Mouse (Mus musculus) thymus, adult 2 months (tissue): ENCODE results near the gene Il18bp. TPM values are rescaled to one million over a fixed set of nuclear protein-coding genes. Genes with fewer than 3 reads are reported as not detected.

Experiments used
- DNase-seq: peaks from one replicate; pipeline ENCODE4 v3.0.0; 2021
- H3K27ac ChIP-seq: fragments of 200-500 bp; 2 replicates; pipeline ENCODE4 v1.5.1; 2012; ENCODE audit warnings: low read length, control low read depth; ENCODE audit not compliant: control insufficient read depth, insufficient read depth
- H3K27me3 ChIP-seq: fragments of 200-500 bp; 2 replicates; pipeline ENCODE4 v1.6.1; 2012; ENCODE audit warnings: mild to moderate bottlenecking, low read length, moderate library complexity, mixed read lengths; ENCODE audit not compliant: control insufficient read depth, insufficient read depth
- H3K36me3 ChIP-seq: fragments of 200-500 bp; 2 replicates; pipeline ENCODE4 v1.6.1; 2012; ENCODE audit warnings: mild to moderate bottlenecking, low read length, moderate library complexity; ENCODE audit not compliant: control insufficient read depth, insufficient read depth
- H3K4me1 ChIP-seq: fragments of 200-500 bp; replicated peaks from 2 replicates; pipeline ENCODE4 v1.6.1; 2012; ENCODE audit warnings: low read length; ENCODE audit not compliant: control insufficient read depth, insufficient read depth
- H3K4me3 ChIP-seq: fragments of 200-500 bp; 2 replicates; pipeline ENCODE4 v1.5.1; 2012; ENCODE audit warnings: mild to moderate bottlenecking, low read length, control low read depth, moderate library complexity; ENCODE audit not compliant: control insufficient read depth, insufficient read depth
- CTCF ChIP-seq: fragments of 200-500 bp; IDR thresholded peaks from 2 replicates; pipeline ENCODE4 v1.5.1; 2012; ENCODE audit warnings: mild to moderate bottlenecking, control low read depth, low read length, moderate library complexity, borderline replicate concordance; ENCODE audit not compliant: control insufficient read depth, poor library complexity, insufficient read depth; ENCODE audit errors: extremely low read depth
- POLR2A ChIP-seq: fragments of 200-500 bp; IDR thresholded peaks from 2 replicates; pipeline ENCODE4 v1.6.1; 2012; ENCODE audit warnings: mild to moderate bottlenecking, low read length, control low read depth, moderate library complexity; ENCODE audit not compliant: control insufficient read depth, poor library complexity, insufficient read depth; ENCODE audit errors: extremely low read depth
- WGBS: fragments of 180-500 bp; shearing (Covaris S2); methylation state at CpG from one replicate; pipeline ENCODE4 v1.1.7; 2018; 5-methylcytosine and 5-hydroxymethylcytosine counted together
- polyA plus RNA-seq: library from polyadenylated mRNA; depleted of rRNA; stranded (reverse); fragments of >200 nt; gene quantifications from 2 replicates; pipeline ENCODE4 v1.2.3, GENCODE M21; 2012

Gene Il18bp
- polyA plus RNA-seq, 1 experiment: 80.7 TPM

DNA sequence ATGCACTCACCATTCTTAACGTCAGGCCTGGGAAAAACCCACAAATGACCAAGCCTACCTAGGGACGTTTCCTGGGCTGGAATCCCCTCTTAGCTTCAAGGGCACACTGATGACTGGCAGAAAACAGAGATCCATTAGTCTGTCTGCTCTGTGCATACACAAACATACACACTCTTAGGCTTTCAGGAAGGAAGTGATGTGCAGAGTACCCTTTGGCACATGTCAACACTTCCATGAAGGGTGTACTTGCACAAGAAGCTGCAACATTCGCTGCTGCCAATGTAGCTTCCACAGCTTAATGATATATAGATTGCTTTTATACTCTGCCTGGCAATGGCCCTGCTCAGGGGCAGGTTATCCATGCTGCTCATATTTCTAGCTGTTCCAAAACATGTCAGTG is 872 bp upstream of the Il18bp start:
- no peak for DNase-seq
- Histone ChIP-seq H3K4me3 (no peak overlapping the region), H3K27me3 (no peaks in the 10 kb centered on the region), H3K36me3 (peaks cover 37% of the 10 kb centered on the region), H3K27ac (no peak overlapping the region; the same call in 1 of the 2 replicates), H3K4me1 (no peaks in the 10 kb centered on the region)
- TF ChIP-seq POLR2A (no peak), CTCF (no peak)
- WGBS: 72% methylated on average over 3 of the region's 3 CpGs

DNA sequence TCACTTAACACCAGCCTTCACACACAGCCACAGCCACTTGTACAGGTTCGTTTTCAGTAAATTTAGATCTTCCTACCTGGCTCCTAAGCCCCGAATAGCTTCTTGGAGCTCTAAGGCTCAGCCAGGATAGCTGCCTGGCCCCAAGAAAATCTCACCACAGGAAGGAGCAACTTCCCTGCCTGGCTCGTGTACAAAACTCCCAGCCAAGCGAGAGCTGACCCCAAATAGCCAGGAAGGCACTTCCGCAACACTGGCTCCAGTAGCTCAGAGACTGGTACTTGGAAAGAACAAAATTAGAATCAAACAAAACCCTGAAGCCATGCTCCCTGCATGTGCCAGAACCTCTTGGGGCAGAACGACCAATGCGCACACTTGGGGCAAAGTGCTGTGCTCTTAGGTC is 456 bp downstream of the Il18bp start:
- DNase-seq: no peak
- Histone ChIP-seq H3K27ac (peak overlapping the region; percentile 4; the same call in 1 of the 2 replicates), H3K36me3 (peaks cover 47% of the 10 kb centered on the region), H3K4me1 (no peaks in the 10 kb centered on the region), H3K27me3 (no peaks in the 10 kb centered on the region), H3K4me3 (no peak overlapping the region)
- 85% methylated on average over 7 of the region's 7 CpGs for WGBS
- TF ChIP-seq POLR2A (no peak), CTCF (no peak)

DNA sequence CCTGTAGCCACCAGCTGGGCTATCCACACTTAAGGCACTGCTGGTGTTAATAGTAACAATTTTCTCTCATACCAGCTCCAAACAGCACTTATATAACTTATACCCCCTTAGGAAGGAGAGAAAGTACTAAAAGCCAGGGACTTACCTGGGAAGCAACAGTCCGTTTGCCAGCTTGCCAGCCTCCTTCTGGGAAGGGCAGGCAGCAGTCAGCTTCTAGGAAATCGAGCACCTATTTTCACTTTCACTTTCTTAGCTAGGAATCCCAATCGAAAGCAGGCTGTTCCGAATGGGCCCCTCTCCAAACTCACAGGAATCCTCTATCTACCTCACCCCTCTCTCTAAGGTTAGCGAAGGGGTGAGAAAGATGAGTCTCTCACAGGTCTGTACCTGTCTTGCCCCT is 1.0 kb downstream of the Il18bp start:
- no peaks in the 10 kb centered on the region for H3K4me1 ChIP-seq
- no peak for TF ChIP-seq CTCF
- no peak for TF ChIP-seq POLR2A
- peak overlapping the region; percentile 14 for H3K27ac ChIP-seq
- no peaks in the 10 kb centered on the region for H3K27me3 ChIP-seq
- peaks cover 53% of the 10 kb centered on the region for H3K36me3 ChIP-seq
- 0 out of 2 replicates have a peak overlapping the region, but pooled peaks have one; percentile 6 for H3K4me3 ChIP-seq
- DNase-seq: no peak
- 31% methylated on average over 5 of the region's 5 CpGs for WGBS

DNA sequence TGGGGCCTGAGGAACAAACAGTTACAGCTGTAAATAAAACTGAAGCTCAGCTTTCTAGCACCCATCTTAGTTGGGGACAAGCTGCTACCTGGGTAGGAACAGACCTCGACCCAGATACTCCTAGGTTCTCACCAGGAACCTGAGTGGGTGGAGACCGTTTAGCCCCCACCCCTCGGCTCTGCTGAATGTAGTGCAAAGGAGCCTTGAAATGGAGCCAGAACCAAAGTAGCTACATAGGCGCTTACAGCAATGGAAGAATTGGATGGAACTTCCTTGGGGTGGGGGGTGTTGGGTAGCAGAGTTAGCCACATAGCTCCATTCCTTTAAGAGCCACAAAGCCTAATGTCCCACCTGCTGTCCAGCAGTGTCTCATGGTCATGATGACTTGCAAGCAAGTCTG is 1.6 kb downstream of the Il18bp start:
- no peak overlapping the region for H3K4me3 ChIP-seq
- TF ChIP-seq POLR2A (no peak), CTCF (no peak)
- WGBS: 74% methylated on average over 4 of the region's 4 CpGs
- DNase-seq: no peak
- H3K27me3 ChIP-seq: no peaks in the 10 kb centered on the region
- H3K36me3 ChIP-seq: peaks cover 53% of the 10 kb centered on the region
- peak overlapping the region; percentile 14; the same call in 1 of the 2 replicates for H3K27ac ChIP-seq
- H3K4me1 ChIP-seq: no peaks in the 10 kb centered on the region

DNA sequence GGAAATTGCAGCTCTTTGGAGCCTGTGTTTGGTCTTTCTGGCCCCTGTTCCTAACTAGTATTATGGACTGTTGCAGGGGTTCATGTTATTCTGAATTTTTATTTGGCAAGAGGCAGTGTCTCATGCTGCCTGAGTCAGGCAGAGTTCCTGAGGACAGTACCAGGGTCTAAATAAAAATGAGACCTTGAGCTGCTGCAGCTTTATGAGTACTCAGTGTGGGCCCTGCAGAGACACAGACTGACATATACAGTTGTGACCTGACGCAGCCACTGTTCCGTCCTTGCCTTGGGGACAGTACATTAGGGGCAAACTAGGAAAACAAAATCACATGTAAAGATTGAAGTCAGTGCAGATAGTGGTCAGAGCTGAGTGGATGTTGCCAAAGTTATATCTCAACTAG is 3.5 kb downstream of the Il18bp start:
- DNase-seq: no peak
- H3K36me3 ChIP-seq: peaks cover 71% of the 10 kb centered on the region
- WGBS: 100% methylated on average over 2 of the region's 2 CpGs
- H3K27ac ChIP-seq: no peak overlapping the region
- no peaks in the 10 kb centered on the region for H3K4me1 ChIP-seq
- TF ChIP-seq CTCF (no peak), POLR2A (no peak)
- no peak overlapping the region for H3K4me3 ChIP-seq
- no peaks in the 10 kb centered on the region for H3K27me3 ChIP-seq

DNA sequence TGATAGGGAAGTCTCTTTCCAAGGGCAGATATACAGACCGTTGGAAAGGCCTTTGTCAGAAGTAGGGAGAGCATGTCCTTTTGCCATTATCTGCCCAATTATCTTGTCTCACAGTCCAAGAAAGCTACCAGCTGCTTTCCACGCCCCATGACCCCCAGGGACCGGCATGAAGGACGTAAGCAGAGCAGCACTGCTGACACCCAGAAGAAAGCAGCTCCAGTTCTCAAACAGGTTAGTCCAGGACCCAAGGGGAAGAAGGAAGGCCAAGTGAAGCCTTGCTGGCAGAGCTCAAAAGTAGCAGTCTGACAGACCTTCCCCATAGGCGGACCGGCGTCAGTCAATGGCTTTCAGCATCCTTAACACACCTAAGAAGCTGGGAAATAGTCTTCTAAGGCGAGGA is 5.1 kb downstream of the Il18bp start:
- Histone ChIP-seq H3K36me3 (peaks cover 83% of the 10 kb centered on the region), H3K4me1 (no peaks in the 10 kb centered on the region), H3K27ac (no peak overlapping the region), H3K4me3 (no peak overlapping the region), H3K27me3 (no peaks in the 10 kb centered on the region)
- TF ChIP-seq POLR2A (no peak), CTCF (no peak)
- no peak for DNase-seq
- whole genome bisulfite sequencing: 95% methylated on average over 8 of the region's 8 CpGs

DNA sequence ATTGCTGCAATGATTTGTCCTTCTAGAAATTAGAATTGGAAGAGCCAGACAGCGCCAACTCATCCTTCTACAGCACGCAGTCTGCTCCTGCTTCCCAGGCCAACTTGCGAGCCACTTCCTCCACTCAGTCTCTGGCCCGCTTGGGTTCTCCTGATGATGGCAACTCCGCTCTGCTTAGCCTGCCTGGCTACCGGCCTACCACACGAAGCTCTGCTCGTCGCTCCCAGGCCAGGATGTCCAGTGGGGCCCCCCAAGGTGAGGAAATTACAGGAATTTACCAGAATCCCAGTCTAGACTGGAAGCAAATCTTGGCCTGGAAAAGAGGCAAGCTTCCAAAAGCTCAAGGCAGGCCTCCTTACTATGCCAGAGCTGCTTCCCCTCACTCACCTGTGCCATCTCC is 6.6 kb downstream of the Il18bp start:
- no peaks in the 10 kb centered on the region for H3K27me3 ChIP-seq
- peaks cover 99% of the 10 kb centered on the region for H3K36me3 ChIP-seq
- H3K4me3 ChIP-seq: no peak overlapping the region
- 96% methylated on average over 9 of the region's 9 CpGs for WGBS
- DNase-seq: no peak
- TF ChIP-seq POLR2A (no peak), CTCF (no peak)
- no peaks in the 10 kb centered on the region for H3K4me1 ChIP-seq
- H3K27ac ChIP-seq: no peak overlapping the region
